Mouse (Mus musculus): ENCODE results near the gene 1700021F07Rik. TPM values are rescaled to one million over a fixed set of nuclear protein-coding genes. Genes with fewer than 3 reads are reported as not detected.

The 1700021F07Rik gene
- polyA plus RNA-seq, 1 experiment from 2014 or later, result not detected

Other genes with a start within 250 kb of the 1700021F07Rik start
- 4.7 and 5.2 TPM in 2 replicates for gene Pmepa1, start 246.1 kb upstream of the 1700021F07Rik start, polyA plus RNA-seq (2015; fragmentation: Nextera tagmentation; extraction: Ambion mirVana)
- not detected in 2 replicates for gene Ankrd60, start 55.8 kb downstream of the 1700021F07Rik start, polyA plus RNA-seq (2015; fragmentation: Nextera tagmentation; extraction: Ambion mirVana)
- gene Rab22a, start 137.2 kb downstream of the 1700021F07Rik start, polyA plus RNA-seq (2015; fragmentation: Nextera tagmentation; extraction: Ambion mirVana), result 34.7 and 36.8 TPM in 2 replicates
- gene 1700010B08Rik, start 196.8 kb downstream of the 1700021F07Rik start, polyA plus RNA-seq (2015; fragmentation: Nextera tagmentation; extraction: Ambion mirVana), result not detected in 2 replicates
- 11.7 and 13.3 TPM in 2 replicates for gene Vapb, start 214.9 kb downstream of the 1700021F07Rik start, polyA plus RNA-seq (2015; fragmentation: Nextera tagmentation; extraction: Ambion mirVana)

Measured in hindbrain, embryonic 13.5 days (tissue).